Mouse (Mus musculus) hindbrain, postnatal 0 days (tissue): ENCODE results near the gene Setd3. TPM values are rescaled to one million over a fixed set of nuclear protein-coding genes. Genes with fewer than 3 reads are reported as not detected.

Experiments
- ATAC-seq: fragments of 200-750 bp; cut with Nextera tagmentation; 2 replicates; pipeline ENCODE4 v1.8.0; 2017; ENCODE audit warnings: mild to moderate bottlenecking, moderate TSS enrichment, moderate library complexity
- DNase-seq: peaks from one replicate; pipeline ENCODE4 v3.0.0-alpha.2; 2015; ENCODE audit warnings: low spot score
- H3K27ac ChIP-seq: fragments of 300-500 bp; sonication (generic); 2 replicates; pipeline ENCODE4 v1.5.1; 2014; ENCODE audit warnings: mild to moderate bottlenecking
- H3K27me3 ChIP-seq: fragments of 300-500 bp; sonication (generic); 2 replicates; pipeline ENCODE4 v1.6.1; 2014; ENCODE audit warnings: low read length, mixed read lengths; ENCODE audit not compliant: insufficient read depth
- H3K36me3 ChIP-seq: fragments of 300-500 bp; sonication (generic); 2 replicates; pipeline ENCODE4 v1.6.1; 2014; ENCODE audit warnings: low read length, mixed read lengths; ENCODE audit not compliant: insufficient read depth
- H3K4me1 ChIP-seq: fragments of 300-500 bp; sonication (generic); 2 replicates; pipeline ENCODE4 v1.6.1; 2014; ENCODE audit warnings: antibody characterized with exemption, low read length, mixed read lengths; ENCODE audit not compliant: insufficient read depth
- H3K4me2 ChIP-seq: fragments of 300-500 bp; sonication (generic); 2 replicates; pipeline ENCODE4 v1.6.1; 2014; ENCODE audit warnings: low read depth, mild to moderate bottlenecking, low read length, moderate library complexity, mixed read lengths
- H3K4me3 ChIP-seq: fragments of 300-500 bp; sonication (generic); 2 replicates; pipeline ENCODE4 v1.5.1; 2014; ENCODE audit warnings: low read length
- H3K9ac ChIP-seq: fragments of 300-500 bp; sonication (generic); replicated peaks from 2 replicates; pipeline ENCODE4 v1.6.1; 2014; ENCODE audit warnings: mild to moderate bottlenecking, low read length, moderate library complexity, mixed read lengths
- H3K9me3 ChIP-seq: fragments of 300-500 bp; sonication (generic); 2 replicates; pipeline ENCODE4 v1.6.1; 2016; ENCODE audit warnings: low read length, mixed read lengths
- CTCF ChIP-seq: IDR thresholded peaks from 2 replicates; pipeline ENCODE4 v1.5.1; 2016; ENCODE audit warnings: antibody characterized with exemption, control low read depth, low read depth
- WGBS: fragments of 180-500 bp; shearing (Covaris S2); extraction: QIAGEN DNeasy Blood & Tissue Kit; methylation state at CpG from one replicate; pipeline ENCODE4 v1.1.7; 2014; 5-methylcytosine and 5-hydroxymethylcytosine counted together
- polyA plus RNA-seq: library from polyadenylated mRNA; unstranded; fragments of >200 nt; fragmentation: Nextera tagmentation; extraction: Ambion mirVana; gene quantifications from 2 replicates; pipeline ENCODE4 v1.2.1, GENCODE M21; 2015
- total RNA-seq: library from RNA; depleted of rRNA; stranded (reverse); fragments of >200 nt; gene quantifications from 2 replicates; pipeline ENCODE4 v1.2.3, GENCODE M21; 2014

The Setd3 gene
- total and polyA plus RNA-seq, 2 experiments from 2014 or later: 61.3 to 87.1 TPM

GRCm38 (mm10) chr12:108208216-108208615, 29.1 kb upstream of the Setd3 start:
- H3K9ac ChIP-seq: no peak overlapping the region
- no peak for TF ChIP-seq CTCF
- H3K36me3 ChIP-seq: peaks cover 24% of the 10 kb centered on the region
- WGBS: 89% methylated on average over 9 of the region's 9 CpGs
- H3K9me3 ChIP-seq: no peaks in the 10 kb centered on the region
- no peak overlapping the region for H3K4me3 ChIP-seq
- H3K4me2 ChIP-seq: no peak overlapping the region
- ATAC-seq (no peak), DNase-seq (no peak)
- H3K27me3 ChIP-seq: no peaks in the 10 kb centered on the region
- H3K27ac ChIP-seq: no peak overlapping the region
- peaks cover 6% of the 10 kb centered on the region for H3K4me1 ChIP-seq

GRCm38 (mm10) chr12:108206641-108207040, 27.5 kb upstream of the Setd3 start:
- Histone ChIP-seq H3K9ac (no peak overlapping the region), H3K36me3 (peaks cover 27% of the 10 kb centered on the region), H3K4me1 (peaks cover 3% of the 10 kb centered on the region; the same call in 1 of the 2 replicates), H3K4me3 (no peak overlapping the region), H3K27ac (no peak overlapping the region), H3K27me3 (no peaks in the 10 kb centered on the region), H3K4me2 (no peak overlapping the region), H3K9me3 (no peaks in the 10 kb centered on the region)
- whole genome bisulfite sequencing: 5% methylated on average over 5 of the region's 5 CpGs
- TF ChIP-seq CTCF: peak; percentile 92
- DNase-seq: peak; percentile 87
- ATAC-seq: peak; percentile 55

- H3K27ac ChIP-seq: no peak overlapping the region
- no peak for TF ChIP-seq CTCF
- H3K4me1 ChIP-seq: peaks cover 3% of the 10 kb centered on the region; the same call in 1 of the 2 replicates
- no peak overlapping the region for H3K4me3 ChIP-seq
- H3K27me3 ChIP-seq: no peaks in the 10 kb centered on the region
- H3K4me2 ChIP-seq: no peak overlapping the region
- peaks cover 42% of the 10 kb centered on the region for H3K36me3 ChIP-seq
- no peak overlapping the region for H3K9ac ChIP-seq
- no peaks in the 10 kb centered on the region for H3K9me3 ChIP-seq
- no peak for DNase-seq
- WGBS: 52% methylated on average over 12 of the region's 12 CpGs
- ATAC-seq: no peak
These were observed 25.9 kb upstream of the Setd3 start for GRCm38 (mm10) chr12:108204978-108205377.

- DNase-seq (no peak), ATAC-seq (no peak)
- no peaks in the 10 kb centered on the region for H3K9me3 ChIP-seq
- no peaks in the 10 kb centered on the region for H3K27me3 ChIP-seq
- no peak for TF ChIP-seq CTCF
- no peak overlapping the region for H3K27ac ChIP-seq
- no peak overlapping the region for H3K4me3 ChIP-seq
- no peak overlapping the region for H3K9ac ChIP-seq
- 55% methylated on average over 8 of the region's 8 CpGs for WGBS
- no peaks in the 10 kb centered on the region for H3K4me1 ChIP-seq
- H3K4me2 ChIP-seq: no peak overlapping the region
- peaks cover 53% of the 10 kb centered on the region for H3K36me3 ChIP-seq
These were observed 24.8 kb upstream of the Setd3 start for GRCm38 (mm10) chr12:108203895-108204294.

- WGBS: 88% methylated on average over 1 of the region's 1 CpGs
- no peaks in the 10 kb centered on the region for H3K27me3 ChIP-seq
- H3K27ac ChIP-seq: no peak overlapping the region
- H3K4me2 ChIP-seq: no peak overlapping the region
- H3K9ac ChIP-seq: no peak overlapping the region
- no peak; the same call in 1 of the 2 replicates for TF ChIP-seq CTCF
- no peaks in the 10 kb centered on the region for H3K4me1 ChIP-seq
- DNase-seq: no peak
- H3K9me3 ChIP-seq: no peaks in the 10 kb centered on the region
- peaks cover 75% of the 10 kb centered on the region for H3K36me3 ChIP-seq
- no peak for ATAC-seq
- no peak overlapping the region for H3K4me3 ChIP-seq
These were observed 21.0 kb upstream of the Setd3 start for GRCm38 (mm10) chr12:108200094-108200493.

- no peak overlapping the region for H3K9ac ChIP-seq
- ATAC-seq: no peak
- H3K9me3 ChIP-seq: no peaks in the 10 kb centered on the region
- H3K27ac ChIP-seq: no peak overlapping the region
- no peak overlapping the region for H3K4me2 ChIP-seq
- TF ChIP-seq CTCF: no peak
- no peak overlapping the region for H3K4me3 ChIP-seq
- H3K36me3 ChIP-seq: peaks cover 73% of the 10 kb centered on the region
- no peaks in the 10 kb centered on the region for H3K27me3 ChIP-seq
- DNase-seq: no peak
- WGBS: 89% methylated on average over 4 of the region's 4 CpGs
- no peaks in the 10 kb centered on the region for H3K4me1 ChIP-seq
These were observed 19.3 kb upstream of the Setd3 start for GRCm38 (mm10) chr12:108198447-108198846.

GRCm38 (mm10) chr12:108195761-108196160, 16.6 kb upstream of the Setd3 start:
- Histone ChIP-seq H3K4me2 (no peak overlapping the region), H3K27me3 (no peaks in the 10 kb centered on the region), H3K36me3 (peaks cover 71% of the 10 kb centered on the region), H3K4me3 (no peak overlapping the region), H3K4me1 (no peaks in the 10 kb centered on the region), H3K27ac (no peak overlapping the region), H3K9me3 (no peaks in the 10 kb centered on the region), H3K9ac (no peak overlapping the region)
- WGBS: 93% methylated on average over 11 of the region's 11 CpGs
- no peak for ATAC-seq
- TF ChIP-seq CTCF: no peak
- DNase-seq: no peak
